Mouse (Mus musculus) adrenal gland, adult 18-20 months (tissue): ENCODE measurements around the gene Mast4. TPM values are rescaled to one million over a fixed set of nuclear protein-coding genes. Genes with fewer than 3 reads are reported as not detected.

ENCODE experiments used
- DNase-seq, 2 experiments: peaks; one replicate each; pipeline ENCODE4 v3.0.0; 2021 to 2022; ENCODE audit warnings: low spot score in 2 of 2
- total RNA-seq, 2 experiments: library from RNA; stranded (reverse); gene quantifications; 1 replicate in 1 of 2; 2 replicates in 1 of 2; pipeline ENCODE4 v1.2.3; 2021

Mast4 gene
- total RNA-seq, 2 experiments from 2014 or later: 70.7 to 72.0 TPM

DNA sequence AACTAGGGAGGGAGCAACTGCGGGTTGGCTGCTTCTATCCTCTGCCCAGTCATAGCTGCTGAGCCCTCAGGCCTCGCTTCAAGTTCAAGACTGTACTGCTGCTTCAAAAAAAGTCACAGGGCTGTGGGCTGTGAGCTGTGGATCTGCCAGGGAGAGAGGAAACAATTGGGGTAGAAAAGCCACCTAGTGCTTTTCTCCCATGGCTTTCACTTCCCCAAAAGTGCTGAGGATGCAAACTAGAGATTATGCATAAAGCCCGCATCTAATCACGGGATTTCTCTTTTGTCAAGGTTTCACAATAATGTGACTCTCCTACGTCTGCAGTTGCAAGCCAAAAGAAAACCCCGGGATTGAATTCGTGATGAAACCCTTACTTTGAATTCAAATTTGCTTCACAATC is 268.9 kb downstream of the Mast4 start:
- no peak for DNase-seq

DNA sequence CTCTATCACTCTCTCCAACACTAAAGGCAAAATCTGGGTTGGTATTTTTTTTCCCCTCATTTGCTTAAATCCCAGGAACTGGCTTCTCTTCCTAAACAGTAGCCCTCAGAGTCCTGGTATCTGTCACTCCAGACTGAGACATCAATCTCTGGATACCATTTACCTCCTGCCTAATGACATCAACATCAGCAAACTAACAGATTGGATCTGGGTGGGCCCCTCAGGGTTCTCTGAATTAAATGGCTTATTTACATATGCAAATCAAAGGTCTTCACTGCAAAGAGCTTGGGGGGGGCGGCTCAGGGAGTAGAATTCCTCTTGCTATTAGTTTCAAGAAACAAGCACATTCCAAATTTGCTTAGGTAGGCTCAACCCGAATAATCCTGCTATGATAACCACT is 272.6 kb downstream of the Mast4 start:
- DNase-seq: no peak

DNA sequence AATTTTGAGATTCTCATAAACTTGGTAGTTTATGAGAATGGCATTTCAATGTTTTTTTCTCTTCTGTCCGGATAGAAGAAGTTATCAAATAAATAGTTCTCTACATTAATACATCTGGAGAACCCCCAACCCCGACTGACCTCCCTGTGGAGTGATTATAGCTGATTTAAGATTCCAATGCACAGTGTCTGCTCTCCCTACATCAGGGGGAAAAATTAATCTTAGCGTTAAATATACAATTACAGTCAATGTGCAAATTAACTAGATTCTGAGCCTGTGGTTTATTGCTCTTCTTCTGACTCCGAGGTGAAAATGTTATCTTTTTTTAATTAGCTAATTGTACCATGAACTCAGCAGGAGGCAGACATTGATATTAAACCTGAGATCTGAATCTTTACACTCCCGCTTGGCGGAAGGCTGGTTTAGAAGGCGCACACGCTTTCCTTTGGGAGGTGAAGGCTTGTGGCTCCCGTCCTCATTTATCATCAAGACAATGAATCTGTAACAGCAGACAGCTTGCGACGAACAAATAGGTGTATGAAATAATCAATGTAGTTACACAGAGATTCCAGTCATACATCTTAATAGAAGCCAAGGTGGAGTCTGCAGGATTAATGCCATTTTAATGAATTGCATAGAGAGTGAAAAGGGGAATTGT is 274.2 kb downstream of the Mast4 start:
- DNase-seq: no peak

DNA sequence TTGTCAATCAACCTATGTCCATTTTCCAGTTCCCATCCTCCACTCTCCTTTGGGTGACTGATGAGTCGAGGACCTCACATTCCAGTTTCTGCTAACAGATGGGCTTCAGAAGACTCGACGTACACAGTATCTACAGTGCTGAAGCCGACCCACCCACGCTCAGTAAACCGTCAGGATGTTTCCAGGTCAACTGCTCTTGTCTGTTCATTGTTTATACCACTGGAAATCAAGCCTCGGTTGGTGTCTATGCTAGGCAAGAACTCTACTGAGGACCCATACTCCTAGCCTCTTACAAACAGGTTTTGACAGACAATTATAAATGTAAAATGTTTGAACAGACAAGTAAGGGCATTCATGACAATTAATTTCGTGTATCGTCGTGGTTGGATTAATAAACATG is 277.8 kb downstream of the Mast4 start:
- DNase-seq: no peak

DNA sequence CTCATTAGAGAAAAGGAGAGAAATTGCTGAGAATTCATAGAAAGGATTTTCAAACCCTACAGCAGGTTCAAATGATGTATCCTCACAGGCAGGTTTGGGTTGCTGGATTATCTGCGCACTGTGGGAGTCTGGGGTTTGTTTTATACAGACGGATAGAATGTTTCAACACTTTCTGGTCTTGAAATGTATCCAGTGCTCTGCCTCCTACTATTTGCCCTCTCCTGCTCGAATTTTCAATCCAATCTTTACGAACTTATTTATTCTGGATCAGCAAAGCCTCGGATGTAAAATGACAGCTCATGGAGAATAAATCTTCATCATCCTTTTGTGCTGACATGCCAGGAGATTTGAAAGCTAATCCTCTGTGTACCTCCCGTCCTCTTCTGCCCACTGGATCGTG is 281.6 kb downstream of the Mast4 start:
- DNase-seq: no peak

DNA sequence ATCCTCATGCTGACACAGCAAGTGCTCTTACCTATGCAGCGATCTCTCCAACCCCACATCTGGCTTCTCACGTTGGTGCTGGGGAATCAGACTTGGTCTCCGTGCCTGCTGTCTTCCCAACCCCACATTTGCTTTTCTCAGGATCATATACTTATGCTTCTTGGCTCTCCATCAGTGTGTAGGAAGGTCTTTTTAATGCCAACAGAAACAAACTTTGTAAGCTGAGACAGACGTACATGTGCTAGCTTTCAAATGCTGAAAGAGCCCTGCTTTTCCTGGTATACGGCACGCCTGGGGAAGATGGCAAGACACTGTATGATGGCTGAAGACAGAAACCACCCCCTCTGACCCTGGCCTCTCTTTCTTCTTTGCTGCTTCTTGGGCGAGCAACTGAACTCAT is 285.3 kb downstream of the Mast4 start:
- no peak for DNase-seq

DNA sequence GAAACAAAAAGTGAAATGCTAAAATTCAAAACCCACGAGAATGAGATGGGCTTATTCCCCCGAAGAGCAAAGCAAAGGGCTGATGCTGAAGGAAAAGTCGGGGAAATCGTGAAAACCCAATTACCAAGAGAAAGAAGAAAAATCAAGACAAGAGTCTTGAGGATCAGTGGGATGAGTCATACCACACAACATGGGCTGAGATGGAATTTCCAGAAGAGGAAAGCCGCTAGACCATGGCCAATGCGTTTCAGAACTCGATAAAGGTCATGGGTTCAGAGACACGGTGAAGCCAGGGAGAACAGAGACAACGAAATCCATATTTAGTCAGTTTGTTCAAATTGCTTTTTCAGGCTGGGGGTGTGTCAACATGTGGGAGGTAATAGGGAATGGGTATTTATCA is 290.6 kb downstream of the Mast4 start:
- no peak for DNase-seq

DNA sequence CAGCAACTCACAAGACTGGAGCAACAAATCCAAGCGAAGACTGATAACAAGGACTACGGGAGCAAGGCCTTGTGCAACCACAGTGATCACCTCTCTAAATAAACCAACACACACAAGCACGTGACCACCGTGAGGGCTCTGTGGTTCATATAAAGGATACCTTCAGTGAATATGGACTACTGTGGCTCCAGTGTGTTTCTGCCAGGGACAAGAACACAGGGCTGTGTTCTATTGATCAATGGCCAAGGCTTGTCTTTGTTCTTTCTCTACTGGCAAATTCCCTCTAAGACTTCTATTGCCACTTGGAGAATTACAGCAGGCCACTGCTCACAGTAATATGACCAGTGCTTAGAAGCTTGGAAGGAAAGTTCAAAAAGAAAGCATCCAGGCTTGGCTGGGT is 291.3 kb downstream of the Mast4 start:
- DNase-seq: no peak

DNA sequence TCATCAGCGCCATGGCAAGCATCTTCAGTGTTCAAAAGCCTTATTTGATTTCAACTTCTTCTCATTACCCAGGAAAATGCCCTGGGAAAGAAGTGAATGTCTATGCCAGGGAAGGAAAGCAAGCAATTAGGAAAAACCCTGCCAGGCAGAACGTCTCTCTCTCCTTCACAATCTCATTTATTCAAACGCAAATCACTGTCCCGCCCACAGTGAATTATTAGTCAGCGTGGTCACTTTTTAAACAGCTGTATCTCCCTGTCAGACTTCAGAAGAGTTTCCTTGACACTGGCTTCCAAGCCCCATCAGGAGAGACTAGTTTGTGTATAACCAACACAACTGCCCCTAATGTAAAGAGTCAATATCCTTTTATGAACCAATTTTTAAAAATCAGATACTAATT is 296.8 kb downstream of the Mast4 start:
- no peak for DNase-seq

DNA sequence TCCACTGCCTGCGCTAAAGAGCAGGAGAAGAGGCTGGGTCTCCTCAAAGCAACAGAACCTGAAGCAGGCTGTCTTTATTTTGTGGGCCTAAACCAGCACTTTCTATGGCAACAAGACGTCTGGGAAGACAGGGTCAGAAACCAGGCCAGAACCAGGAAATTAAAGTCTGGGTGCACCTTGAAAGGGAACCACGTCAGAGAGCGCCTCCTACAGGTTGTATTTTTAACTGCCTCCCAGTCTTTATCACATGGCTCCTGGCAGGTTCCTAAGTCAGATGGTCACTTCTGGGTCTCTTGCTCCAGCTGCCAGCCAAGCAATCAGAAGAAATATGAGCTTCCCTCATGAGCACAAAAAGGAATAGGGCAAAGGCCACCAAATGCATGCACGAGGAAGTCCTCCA is 304.9 kb downstream of the Mast4 start:
- no peak for DNase-seq

DNA sequence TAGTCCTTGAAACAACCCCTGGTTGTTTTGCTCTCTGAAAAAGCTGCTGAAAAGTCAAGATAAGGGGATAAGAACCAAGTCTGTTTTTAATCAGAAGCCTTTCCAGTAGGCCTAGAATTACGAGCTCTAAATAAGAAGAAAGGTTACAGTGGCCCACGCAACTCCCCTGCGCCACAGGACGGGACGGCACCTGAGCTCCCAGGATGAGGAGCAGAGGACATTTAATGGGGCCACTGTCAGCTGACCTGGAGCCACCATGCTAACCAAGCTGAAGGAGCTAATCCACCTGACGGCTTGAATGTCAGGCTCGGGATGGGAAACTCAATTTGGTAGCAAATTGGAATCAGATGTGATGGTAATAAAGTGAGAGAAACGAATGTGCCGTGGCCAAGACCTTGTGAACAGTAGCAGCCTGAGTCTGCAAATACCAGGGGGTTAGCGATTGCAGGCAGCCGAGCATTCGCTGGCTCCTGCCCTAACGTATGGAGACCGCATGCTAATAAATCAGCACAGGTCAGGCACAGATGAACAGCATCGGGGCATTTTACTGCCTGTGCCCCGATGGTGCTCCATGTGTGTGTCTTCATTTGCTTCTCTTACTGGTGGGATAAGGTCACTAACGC is 306.7 kb downstream of the Mast4 start:
- DNase-seq: no peak

DNA sequence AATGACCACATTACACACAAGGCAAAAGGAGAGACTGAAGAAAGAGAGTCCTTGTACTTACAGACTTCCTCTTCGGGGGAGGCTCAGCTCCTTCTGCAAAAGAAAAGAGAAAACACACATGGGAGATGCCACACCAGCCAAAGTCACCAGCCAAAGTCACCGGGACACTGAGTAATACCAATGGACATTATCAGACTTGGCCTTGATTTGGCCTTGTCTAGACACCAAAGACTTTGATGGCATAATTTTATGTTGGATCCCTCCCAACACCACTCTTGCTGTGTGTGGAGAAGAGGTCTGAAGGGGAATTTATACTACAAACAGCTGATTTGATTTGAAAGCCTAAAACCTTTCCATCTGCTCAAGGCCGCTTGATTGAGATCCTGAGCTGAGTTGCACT is 308.8 kb downstream of the Mast4 start:
- no peak for DNase-seq

DNA sequence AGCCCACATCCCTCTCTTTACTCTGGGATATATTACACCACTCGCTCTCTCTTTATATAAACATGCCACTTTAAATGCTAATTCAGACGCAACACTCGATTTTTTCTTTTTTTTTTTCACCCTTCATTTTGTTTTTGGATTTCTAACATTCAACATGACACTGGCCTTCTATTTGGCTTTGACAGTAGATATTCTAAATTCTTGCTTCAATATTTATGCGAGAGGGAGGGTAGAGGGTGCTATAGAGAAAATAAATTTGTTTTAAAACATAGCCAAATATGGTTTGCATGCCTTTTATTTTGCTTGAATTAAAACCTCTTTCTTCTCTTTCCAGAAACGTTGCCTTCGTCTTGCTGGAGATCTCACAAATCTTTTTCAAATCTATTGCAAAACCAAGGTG is 315.8 kb downstream of the Mast4 start:
- DNase-seq: no peak

DNA sequence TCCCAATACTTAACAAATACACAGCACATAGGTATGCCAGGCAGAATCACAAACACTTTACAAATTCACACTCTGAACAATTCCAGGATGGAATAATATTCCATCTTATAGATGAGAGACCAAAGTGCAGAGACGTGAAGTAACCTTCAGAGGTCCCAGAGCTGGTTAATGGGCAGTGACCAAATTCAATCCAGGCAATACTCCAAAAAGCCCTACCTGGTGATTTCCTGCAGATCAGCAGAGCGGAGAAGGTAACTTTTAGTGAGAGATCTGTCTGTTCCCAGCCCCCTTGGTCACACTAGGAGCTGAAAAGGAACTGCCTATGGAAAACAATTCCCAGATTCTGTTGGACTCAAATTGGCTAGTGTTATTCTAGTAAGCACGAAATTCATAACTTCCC is 316.6 kb downstream of the Mast4 start:
- DNase-seq: no peak

DNA sequence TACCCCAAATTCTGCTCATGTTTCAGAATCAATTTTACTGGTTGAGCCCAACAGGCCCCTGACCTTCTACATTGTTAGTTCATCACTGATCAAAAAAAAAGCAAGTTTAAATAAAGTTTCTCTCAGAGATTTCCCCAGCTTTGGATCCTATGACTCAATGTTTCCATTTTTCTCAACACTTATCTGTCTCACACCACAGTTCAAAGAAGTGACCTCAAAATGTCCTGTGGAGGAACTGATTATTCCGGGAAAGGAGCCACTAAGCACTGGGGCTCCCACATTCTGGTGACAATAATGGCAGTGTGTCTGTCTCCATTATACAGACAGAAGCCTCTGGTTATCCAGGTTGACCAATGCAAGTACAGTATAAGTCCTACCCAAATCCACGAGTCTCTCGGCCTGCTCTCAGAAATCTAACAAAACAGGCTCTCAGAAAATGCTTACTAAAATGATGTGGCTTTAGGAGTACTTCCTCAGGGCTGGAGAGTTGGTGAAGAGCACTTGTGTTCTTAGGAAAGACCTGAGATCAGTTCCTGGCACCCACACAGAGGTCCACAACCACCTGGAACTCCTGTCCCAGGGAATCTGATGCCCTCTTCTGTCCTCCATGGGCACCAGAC is 319.1 kb downstream of the Mast4 start:
- no peak for DNase-seq

DNA sequence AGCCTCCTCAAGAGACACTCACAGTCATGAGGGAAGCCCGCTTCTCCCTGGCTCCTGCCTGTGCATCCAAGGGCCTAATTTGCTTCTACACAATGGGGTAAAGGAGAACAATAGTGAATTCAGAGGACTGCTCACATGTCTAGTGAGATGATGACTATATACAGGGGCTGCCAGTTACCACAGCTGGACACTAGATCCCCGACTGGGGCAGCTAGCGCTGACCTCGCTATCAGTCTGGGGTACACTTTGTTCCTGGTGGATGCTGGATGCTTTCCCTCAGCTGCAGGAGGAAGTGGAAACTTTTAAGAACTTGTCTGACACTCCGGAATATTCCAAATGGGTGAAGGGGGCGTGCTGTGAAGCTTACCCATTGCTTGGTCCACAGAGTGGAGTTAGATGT is 319.7 kb downstream of the Mast4 start:
- DNase-seq: no peak

DNA sequence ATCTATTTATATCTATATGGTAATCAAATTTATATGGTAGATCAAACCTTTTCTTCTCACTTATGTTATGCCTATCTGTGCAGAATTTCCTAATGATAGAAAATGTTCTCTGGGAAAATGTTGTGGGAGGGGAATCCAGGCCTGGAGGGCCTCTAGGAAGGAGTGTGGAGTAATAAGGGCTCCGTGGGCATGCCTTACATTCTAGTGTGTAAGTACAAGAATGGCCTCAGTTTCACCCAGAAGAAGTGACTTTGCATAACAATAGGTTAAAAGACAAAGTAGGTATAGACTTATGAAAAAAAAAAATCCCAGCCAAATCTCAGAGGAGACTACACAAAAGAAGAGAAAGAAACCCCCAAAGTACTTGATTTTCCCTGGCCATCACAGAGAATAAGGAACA is 320.1 kb downstream of the Mast4 start:
- no peak for DNase-seq

DNA sequence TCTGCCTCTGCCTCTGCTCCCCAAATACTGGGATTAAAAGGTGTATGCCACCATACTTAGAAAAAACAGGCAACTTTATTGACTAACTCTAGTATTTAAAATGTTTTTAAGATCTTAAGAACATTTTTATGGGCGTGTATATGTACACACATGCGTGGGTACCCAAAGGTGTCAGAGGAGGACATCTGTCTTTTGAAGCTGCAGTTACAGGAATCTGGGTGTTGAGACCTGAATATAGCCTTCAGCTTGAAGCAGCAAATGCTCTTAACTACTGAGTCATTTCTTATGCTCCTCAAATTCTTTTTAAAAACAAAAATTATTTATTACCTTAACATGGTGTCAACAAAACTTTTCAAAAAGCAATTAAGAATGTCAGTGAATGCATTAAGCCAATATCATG is 329.1 kb downstream of the Mast4 start:
- DNase-seq: no peak

DNA sequence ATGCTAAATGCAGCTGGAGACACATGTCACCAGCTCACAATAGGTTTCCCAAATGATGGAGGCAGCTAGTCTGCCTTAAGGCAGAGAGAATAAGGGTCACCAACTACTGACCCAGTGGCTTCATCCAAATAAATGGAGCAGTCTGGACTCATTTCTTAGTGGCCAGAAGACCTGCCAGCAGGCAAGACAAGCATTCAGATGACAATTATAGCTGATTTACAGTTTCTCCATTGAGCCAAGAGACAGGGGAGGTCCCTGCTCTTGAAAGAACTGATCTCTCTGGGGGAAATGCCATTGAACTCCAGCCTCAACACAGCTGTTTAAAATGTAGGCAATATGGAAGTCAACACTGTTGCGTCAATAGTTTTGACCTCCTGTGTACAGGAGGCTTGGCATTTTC is 332.5 kb downstream of the Mast4 start:
- no peak for DNase-seq

DNA sequence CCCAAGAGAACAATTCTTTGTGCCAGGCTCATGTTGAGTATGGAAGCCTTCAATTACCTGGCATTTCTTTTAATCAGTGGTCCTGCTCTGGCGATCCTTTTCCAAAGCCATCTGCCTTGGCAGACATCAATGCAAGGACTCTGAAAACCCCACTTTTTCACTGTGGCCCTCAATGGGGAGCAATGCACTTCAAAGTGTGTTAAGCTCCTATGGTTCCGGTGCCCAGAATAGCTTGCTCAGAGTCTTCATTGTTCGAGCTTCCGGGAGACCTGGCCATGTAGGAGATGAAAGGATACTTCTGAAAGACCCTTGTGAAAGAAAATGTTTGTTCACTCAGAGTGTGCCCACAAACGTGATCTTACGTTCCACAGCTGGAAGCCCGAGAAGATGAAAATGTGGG is 333.4 kb downstream of the Mast4 start:
- no peak for DNase-seq

DNA sequence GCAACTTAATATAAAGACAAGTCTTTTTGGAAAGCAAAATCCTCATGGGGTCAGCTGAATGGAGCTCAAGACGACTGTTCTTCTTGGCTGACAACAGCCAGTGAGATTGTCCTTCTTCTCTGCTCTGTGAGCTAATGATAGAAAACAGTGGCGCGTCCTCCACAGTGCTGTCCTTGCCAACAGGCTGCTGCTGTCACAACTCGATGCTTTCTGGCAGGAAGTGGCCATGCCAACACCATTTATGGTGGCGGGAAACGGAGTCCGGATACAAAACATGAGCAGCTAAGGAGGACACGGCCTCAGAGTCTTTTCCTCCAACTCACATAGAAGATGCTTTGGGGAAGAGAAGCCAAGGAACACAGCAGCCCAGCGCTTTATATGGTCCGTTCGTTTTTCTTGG is 340.2 kb downstream of the Mast4 start:
- DNase-seq: no peak

DNA sequence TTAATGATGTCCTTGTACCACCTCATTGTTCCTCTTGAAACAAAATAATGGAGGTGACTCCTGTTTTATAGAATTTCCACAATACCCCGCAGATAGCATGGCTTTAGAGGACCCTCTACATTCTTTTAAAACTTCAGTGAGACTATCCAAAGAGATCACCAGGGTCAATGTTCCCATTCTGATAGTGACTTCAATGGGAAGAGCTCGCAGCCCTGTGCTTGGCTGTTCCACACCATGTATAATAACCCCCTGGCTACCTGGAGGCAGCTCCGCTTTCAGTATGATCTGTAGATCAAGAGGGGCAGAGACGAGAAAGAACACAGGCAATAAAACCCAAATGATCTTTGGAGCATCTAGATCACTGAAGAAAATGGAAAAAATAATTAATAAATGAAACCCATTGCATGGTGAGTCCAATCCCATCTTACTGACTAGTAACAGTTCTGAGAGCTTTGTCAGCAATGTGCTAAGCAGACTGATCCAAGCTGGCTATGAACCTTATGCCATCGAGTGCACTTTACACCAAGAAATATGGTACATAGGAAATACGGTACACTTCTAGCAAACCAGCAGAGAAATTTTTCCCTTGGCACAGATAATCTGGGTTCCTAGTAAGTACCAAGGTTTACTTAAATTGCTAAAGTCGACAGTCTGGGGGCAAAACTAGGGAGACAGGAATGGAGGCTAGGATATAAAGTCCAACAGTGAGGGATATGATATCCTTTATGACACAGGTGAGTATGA is 341.4 kb downstream of the Mast4 start:
- no peak for DNase-seq
